Mouse (Mus musculus) yolk sac, embryonic 10.5 days (tissue): ENCODE measurements at regions not wholly inside any gene's neighbourhood (a gene's known extent, or its start where the extent isn't known, plus 50 kb on each side); places are given as distances from the start of the nearest gene placed in this dataset.
A peak's percentile ranks its signal among the peaks of the same experiment; 100 is the strongest.
"Not testable (repeated sequence)": the region's sequence is repeated elsewhere in the genome, so short reads cannot be mapped to it uniquely, and the experiment has no call there.

Source experiments
- DNase-seq: peaks from one replicate; pipeline ENCODE4 v3.0.0-alpha.2; 2017; ENCODE audit warnings: low spot score

DNA sequence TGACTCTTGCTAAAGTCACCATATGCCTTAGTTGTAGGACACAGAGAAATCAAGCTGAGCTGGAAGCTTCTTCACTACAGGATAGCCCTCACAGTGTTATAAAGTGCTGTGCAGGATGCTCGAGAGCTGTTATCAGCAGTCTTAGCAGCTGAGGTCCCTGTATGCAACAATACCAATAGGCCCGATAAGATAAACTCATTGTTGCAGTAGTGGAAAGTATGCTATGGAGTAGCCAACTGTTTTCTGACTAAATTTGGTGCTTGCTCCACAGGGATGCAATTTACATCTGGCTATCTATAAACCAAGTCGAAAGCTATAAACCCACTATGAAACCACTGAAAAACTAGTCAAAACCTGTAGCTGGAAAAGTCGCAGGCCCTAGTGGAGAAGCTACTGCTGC is 715.3 kb upstream of the Diaph2 start:
- no peak for DNase-seq

DNA sequence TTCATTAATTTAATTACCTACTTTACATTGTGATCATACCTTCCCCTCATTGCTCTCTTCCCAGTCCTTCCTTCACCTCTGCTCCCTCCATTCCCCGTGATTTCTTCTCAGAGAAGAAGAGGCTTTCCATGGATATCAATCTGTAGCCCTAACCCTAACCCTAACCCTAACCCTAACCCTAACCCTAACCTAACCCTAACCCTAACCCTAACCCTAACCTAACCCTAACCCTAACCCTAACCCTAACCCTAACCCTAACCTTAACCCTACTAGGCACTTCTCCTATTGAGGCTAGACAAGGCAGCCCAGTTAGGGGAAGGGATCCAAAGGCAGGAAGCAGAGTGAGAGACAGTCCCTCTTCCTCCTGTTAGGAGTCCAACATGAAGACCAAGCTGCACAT is 693.1 kb upstream of the Diaph2 start:
- not testable (repeated sequence) for DNase-seq

DNA sequence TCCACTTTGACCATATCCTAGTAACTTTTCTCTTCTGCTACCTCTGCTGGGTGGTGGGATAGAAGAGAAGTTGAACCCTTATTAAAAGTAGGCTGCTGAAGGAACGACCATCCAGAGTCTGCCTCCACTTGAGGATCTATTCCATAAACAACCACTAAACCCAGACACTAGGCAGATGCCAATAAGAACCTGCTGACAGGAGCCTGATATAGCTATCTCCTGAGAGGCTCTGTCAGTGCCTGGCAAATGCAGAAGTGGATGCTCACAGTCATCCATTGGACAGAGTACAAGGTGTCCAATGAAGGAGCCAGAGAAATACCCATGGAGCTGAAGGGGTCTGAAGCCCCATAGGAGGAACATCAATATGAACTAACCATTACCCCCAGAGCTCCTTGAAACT is 653.7 kb upstream of the Diaph2 start:
- peak; percentile 1 for DNase-seq

DNA sequence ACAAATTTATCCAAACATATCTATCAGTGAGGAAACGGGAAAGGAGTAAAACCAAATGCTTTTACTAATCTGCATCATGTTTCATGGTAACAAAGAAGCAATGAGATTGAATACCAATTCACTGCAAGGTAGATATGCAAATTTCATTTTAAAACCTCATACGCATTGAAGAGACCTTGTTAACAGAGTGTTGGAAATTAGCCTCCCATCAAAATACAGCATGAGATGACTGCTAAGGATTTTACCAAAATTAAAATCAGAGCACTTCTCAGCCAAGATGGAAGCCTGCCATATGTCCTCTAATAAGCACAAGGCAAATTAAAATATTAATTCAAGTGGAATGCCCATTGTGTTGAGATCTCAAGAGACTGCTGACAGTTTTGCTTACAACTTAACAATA is 651.2 kb upstream of the Diaph2 start:
- no peak for DNase-seq

DNA sequence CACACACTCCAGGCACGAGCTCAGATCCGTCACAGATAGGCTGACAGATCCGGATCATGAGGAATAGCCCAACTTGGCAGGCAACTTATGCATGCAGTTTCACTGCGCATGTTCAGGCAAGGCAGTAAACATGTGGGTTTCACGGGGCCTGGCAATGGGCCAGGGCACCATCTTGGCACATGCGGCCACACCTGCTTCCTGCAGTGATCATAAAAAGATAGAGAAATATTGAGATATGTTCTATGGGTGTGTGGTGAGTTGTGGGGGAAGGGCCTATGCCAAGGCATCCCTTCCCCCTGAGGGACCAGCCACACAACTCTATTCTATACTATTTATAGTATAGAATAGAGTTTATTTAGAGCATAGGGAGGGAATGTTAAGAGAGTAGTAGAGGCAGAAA is 647.3 kb upstream of the Diaph2 start:
- DNase-seq = no peak

DNA sequence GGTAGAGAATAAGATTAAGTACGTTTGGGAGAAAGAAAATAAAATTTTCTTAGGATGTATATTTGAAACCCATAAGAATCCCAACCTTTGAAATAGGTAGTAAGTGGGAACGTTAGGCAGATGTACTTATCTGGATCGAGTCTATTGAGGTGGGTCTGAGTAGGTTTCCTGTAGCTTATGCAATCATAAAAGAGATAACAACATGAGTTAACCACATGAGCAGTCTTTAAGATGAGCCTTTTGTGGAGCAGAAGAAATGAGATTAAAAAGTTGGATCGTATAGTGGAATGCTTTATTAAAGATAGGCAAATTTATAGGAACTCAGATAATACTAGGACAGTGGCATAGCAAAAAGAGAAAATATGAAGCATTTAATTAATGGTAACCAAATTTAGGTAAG is 646.3 kb upstream of the Diaph2 start:
- DNase-seq = no peak
